Mouse (Mus musculus) forebrain, embryonic 13.5 days (tissue): ENCODE results near the gene Dnajb3. TPM values are rescaled to one million over a fixed set of nuclear protein-coding genes. Genes with fewer than 3 reads are reported as not detected.
"Not testable (repeated sequence)": the region's sequence is repeated elsewhere in the genome, so short reads cannot be mapped to it uniquely, and the experiment has no call there.

ENCODE experiments used
- ATAC-seq: fragments of 200-750 bp; cut with Nextera tagmentation; 2 replicates; pipeline ENCODE4 v1.8.0; 2017
- H3K27ac ChIP-seq: fragments of 300-500 bp; sonication (generic); 2 replicates; pipeline ENCODE4 v1.5.1; 2015; ENCODE audit warnings: inconsistent platforms, mild to moderate bottlenecking, moderate library complexity
- H3K27me3 ChIP-seq: fragments of 300-500 bp; sonication (generic); 2 replicates; pipeline ENCODE4 v1.6.1; 2015; ENCODE audit warnings: mild to moderate bottlenecking, inconsistent platforms
- H3K36me3 ChIP-seq: fragments of 300-500 bp; sonication (generic); 2 replicates; pipeline ENCODE4 v1.6.1; 2015; ENCODE audit warnings: mild to moderate bottlenecking, inconsistent platforms; ENCODE audit not compliant: poor library complexity, severe bottlenecking
- H3K4me1 ChIP-seq: fragments of 300-500 bp; sonication (generic); 2 replicates; pipeline ENCODE4 v1.6.1; 2015; ENCODE audit warnings: inconsistent platforms
- H3K4me2 ChIP-seq: fragments of 300-500 bp; sonication (generic); 2 replicates; pipeline ENCODE4 v1.6.1; 2015; ENCODE audit warnings: inconsistent platforms, mild to moderate bottlenecking, moderate library complexity
- H3K4me3 ChIP-seq: fragments of 300-500 bp; sonication (generic); 2 replicates; pipeline ENCODE4 v1.5.1; 2015; ENCODE audit warnings: mild to moderate bottlenecking, inconsistent platforms
- H3K9ac ChIP-seq: fragments of 300-500 bp; sonication (generic); 2 replicates; pipeline ENCODE4 v1.6.1; 2015; ENCODE audit warnings: mild to moderate bottlenecking, inconsistent platforms
- H3K9me3 ChIP-seq: fragments of 300-500 bp; sonication (generic); replicated peaks from 2 replicates; pipeline ENCODE4 v1.6.1; 2016; ENCODE audit warnings: inconsistent platforms
- WGBS: fragments of 180-500 bp; shearing (Covaris S2); methylation state at CpG from one replicate; pipeline ENCODE4 v1.1.7; 2015; 5-methylcytosine and 5-hydroxymethylcytosine counted together
- polyA plus RNA-seq: library from polyadenylated mRNA; unstranded; fragments of >200 nt; fragmentation: Nextera tagmentation; extraction: Ambion mirVana; gene quantifications from 2 replicates; pipeline ENCODE4 v1.2.1, GENCODE M21; 2015

The Dnajb3 gene
- polyA plus RNA-seq, 1 experiment from 2014 or later = 12.5 TPM

DNA sequence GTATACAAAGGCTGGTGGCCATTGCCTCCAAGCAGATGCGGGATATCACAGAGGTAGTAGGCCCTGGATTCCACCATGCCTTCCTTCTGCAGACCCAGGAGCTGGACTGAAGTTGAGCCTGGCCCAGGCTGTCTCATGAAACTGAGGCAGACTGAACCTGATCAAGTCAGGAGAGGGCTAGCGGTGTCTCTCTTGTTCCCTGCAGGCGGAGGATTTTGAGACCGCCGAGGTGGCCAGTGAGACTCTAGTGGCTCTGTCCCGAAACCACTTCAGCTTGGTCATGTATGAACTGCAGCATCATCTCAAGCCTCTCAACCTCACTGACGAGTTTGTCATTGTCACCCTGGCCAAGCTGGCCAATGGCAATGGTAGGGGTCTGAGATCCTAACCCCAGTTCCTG is 24.8 kb upstream of the Dnajb3 start:
- Histone ChIP-seq H3K4me3 (no peak overlapping the region), H3K27ac (no peak overlapping the region), H3K4me1 (no peaks in the 10 kb centered on the region), H3K9me3 (peaks cover 100% of the 10 kb centered on the region), H3K4me2 (no peak overlapping the region), H3K36me3 (no peaks in the 10 kb centered on the region), H3K27me3 (no peaks in the 10 kb centered on the region), H3K9ac (no peak overlapping the region)
- WGBS = 72% methylated on average over 7 of the region's 7 CpGs
- ATAC-seq = no peak

DNA sequence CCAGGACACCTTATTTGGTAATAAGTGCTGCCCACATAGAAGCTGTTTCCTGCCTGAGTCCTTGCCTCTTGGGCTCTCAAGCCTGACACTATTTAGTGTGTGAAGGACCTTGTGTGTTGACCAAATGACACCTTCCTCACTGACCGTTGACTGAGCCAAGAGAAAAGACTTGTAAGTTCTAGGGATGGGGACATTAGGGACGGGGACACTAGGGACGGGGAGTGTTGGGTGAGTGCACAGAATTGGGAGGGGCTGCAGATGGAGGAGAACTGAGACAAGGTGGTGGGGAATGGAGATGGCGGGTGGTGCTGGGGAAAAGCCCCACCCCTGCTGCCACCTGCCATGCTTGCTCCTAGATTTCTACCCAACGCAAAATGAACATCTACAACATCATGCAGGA is 24.4 kb upstream of the Dnajb3 start:
- Histone ChIP-seq H3K27ac (no peak overlapping the region), H3K4me1 (no peaks in the 10 kb centered on the region), H3K4me2 (no peak overlapping the region), H3K36me3 (no peaks in the 10 kb centered on the region), H3K9ac (no peak overlapping the region), H3K27me3 (no peaks in the 10 kb centered on the region), H3K9me3 (peaks cover 98% of the 10 kb centered on the region), H3K4me3 (no peak overlapping the region)
- ATAC-seq = no peak
- 85% methylated on average over 5 of the region's 5 CpGs for WGBS

DNA sequence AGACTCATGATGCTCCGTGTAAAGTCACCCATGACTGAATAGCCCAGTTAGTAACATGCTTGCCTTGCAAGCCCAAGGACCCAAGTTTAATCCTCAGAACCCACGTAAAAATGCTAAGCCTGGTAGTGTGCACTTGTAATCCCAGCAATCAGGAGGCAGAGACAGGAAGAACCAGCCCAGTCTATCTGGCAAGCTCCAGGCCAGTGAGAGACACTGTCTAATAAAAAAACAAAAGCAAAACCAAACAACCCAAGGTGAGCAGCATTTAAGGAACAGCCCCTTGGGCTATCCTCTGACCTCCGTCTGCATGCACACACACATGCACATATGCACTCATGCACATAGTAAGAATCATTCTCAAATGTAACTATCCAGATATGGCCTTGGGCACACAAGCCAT is 24.0 kb upstream of the Dnajb3 start:
- Histone ChIP-seq H3K4me3 (no peak overlapping the region), H3K4me1 (no peaks in the 10 kb centered on the region), H3K27ac (no peak overlapping the region), H3K4me2 (no peak overlapping the region), H3K36me3 (no peaks in the 10 kb centered on the region), H3K27me3 (no peaks in the 10 kb centered on the region), H3K9me3 (peaks cover 94% of the 10 kb centered on the region), H3K9ac (no peak overlapping the region)
- WGBS = 79% methylated on average over 3 of the region's 3 CpGs
- no peak for ATAC-seq

DNA sequence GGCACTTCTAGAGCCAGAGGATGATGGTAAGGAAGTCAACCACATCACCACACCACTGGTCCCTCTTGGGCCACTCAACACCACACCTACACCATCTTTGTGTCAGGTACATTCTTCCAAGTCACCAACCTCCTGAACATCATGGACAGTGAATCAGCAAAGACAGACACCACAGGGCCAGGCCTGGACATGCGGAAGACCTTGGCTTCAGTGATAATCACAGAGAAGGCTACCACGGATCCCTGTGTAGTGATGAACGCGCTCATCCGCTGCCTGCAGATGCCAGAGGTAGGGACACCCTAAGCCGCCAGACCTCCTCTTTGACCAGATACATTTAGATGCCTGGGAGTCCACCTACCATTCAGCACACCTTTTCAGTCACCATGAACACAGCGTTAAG is 22.5 kb upstream of the Dnajb3 start:
- Histone ChIP-seq H3K36me3 (no peaks in the 10 kb centered on the region), H3K27me3 (no peaks in the 10 kb centered on the region), H3K27ac (no peak overlapping the region), H3K4me3 (no peak overlapping the region), H3K4me2 (no peak overlapping the region), H3K9me3 (peaks cover 79% of the 10 kb centered on the region), H3K4me1 (no peaks in the 10 kb centered on the region), H3K9ac (no peak overlapping the region)
- WGBS = 72% methylated on average over 7 of the region's 7 CpGs
- ATAC-seq = no peak

DNA sequence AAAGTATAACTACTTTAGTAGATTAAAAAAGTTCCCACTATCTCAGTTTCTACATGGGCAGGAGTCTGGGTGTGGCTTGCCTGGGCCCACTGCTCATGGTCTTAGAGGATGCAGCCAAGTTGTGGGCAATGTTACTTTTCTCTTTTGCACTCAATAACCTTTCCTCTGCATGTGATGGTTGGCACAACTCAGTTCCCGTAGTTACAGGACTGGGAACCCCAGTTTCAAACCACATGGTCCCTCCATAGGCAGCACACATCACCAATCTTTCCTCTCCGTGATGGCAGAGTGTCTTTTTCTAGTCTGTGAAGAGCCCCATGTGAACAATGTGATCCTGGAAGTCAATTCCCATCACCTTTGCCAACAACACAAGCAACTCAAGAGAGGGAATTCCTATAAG is 21.9 kb upstream of the Dnajb3 start:
- no peak for ATAC-seq
- Histone ChIP-seq H3K9ac (no peak overlapping the region), H3K4me2 (no peak overlapping the region), H3K4me1 (no peaks in the 10 kb centered on the region), H3K27me3 (no peaks in the 10 kb centered on the region), H3K27ac (no peak overlapping the region), H3K9me3 (peaks cover 73% of the 10 kb centered on the region), H3K4me3 (no peak overlapping the region), H3K36me3 (no peaks in the 10 kb centered on the region)
- WGBS = 55% methylated on average over 2 of the region's 2 CpGs

DNA sequence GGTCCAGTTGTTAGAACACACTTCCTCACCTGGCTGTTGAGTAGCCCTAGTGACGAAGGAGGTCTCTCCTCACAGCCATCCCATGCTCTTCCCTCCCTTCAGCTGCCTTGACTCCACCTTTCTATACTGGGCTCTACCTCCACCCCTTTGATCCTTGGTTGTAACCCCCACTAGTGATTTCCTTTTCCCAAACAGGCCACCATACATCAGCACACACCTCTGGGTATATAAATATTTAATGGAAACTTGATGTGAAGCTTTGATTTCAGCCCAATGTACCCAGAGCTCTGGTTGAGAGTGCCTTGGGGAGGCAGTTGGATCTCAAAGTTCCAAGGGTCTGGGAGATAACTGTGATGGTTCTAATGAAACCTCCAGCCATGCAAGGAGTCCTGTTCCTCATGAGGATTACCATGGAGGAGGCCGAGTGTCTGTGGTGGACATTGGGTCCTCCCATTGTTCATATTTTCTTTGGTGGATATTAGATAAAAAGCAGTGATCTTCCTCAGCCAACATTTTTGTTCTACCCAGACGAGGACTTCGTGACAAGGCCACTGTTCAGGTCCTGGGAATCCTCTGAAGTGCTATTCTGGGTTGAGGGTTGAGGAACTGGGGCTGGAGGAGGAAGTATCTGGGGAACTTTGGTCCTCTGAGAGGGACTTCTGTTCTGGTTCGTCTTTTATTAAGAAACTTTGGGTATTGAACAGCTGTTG is 21.2 kb upstream of the Dnajb3 start, which contains the start of gene Mroh2a:
TSS of gene Mroh2a (plus strand) at position 317 of the 710 bp plus-strand sequence.
- Histone ChIP-seq H3K4me2 (no peak within 1 kb of the TSS), H3K27ac (no peak within 1 kb of the TSS), H3K27me3 (no peaks in the 10 kb centered on the region), H3K4me1 (no peaks in the 10 kb centered on the region), H3K9ac (no peak within 1 kb of the TSS), H3K4me3 (no peak within 1 kb of the TSS), H3K36me3 (no peaks in the 10 kb centered on the region), H3K9me3 (peaks cover 70% of the 10 kb centered on the region)
- 53% methylated on average over 5 of the region's 5 CpGs for WGBS
- ATAC-seq = no peak

DNA sequence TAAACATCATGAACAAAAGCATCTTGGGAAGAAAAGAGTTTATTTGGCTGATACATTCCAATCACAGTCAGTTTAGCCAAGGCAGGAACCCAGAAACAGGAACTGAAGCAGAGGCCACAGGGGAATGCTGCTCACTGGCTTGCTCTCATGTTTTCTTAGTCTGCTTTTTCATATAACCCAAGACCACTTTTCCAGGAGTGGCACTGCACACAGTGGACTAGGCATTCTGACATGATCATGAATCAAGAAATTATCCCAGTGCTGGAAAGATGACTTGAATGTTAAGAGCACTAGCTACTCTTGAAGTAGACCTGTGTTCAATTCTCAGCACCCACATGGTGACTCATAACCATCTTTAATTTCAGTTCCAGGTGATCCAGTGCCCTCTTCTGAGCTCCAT is 20.2 kb upstream of the Dnajb3 start:
- H3K4me3 ChIP-seq = no peak overlapping the region
- H3K36me3 ChIP-seq = no peaks in the 10 kb centered on the region
- no peaks in the 10 kb centered on the region for H3K27me3 ChIP-seq
- H3K4me1 ChIP-seq = no peaks in the 10 kb centered on the region
- H3K9ac ChIP-seq = no peak overlapping the region
- H3K27ac ChIP-seq = no peak overlapping the region
- no peak overlapping the region for H3K4me2 ChIP-seq
- no peak for ATAC-seq
- peaks cover 59% of the 10 kb centered on the region for H3K9me3 ChIP-seq

DNA sequence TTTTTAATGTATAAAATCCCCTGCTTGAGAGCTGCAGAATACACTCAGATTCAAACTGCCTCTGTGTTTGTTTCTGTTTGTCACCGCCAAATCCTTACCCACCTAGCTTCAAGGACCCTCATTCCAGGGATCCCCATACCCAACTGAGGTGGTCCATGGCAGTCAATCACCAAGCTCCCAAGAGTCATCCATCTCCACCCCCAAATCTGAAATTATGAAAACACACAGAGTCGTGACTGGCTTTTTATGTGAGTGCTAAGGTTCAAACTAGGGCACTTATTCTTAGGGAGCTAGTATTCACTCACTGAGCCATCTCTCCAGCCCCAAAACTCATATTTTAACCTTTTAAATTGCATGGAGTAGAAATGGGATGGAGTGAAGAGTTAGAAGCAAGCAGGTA is 19.7 kb upstream of the Dnajb3 start:
- ATAC-seq = not testable (repeated sequence)

DNA sequence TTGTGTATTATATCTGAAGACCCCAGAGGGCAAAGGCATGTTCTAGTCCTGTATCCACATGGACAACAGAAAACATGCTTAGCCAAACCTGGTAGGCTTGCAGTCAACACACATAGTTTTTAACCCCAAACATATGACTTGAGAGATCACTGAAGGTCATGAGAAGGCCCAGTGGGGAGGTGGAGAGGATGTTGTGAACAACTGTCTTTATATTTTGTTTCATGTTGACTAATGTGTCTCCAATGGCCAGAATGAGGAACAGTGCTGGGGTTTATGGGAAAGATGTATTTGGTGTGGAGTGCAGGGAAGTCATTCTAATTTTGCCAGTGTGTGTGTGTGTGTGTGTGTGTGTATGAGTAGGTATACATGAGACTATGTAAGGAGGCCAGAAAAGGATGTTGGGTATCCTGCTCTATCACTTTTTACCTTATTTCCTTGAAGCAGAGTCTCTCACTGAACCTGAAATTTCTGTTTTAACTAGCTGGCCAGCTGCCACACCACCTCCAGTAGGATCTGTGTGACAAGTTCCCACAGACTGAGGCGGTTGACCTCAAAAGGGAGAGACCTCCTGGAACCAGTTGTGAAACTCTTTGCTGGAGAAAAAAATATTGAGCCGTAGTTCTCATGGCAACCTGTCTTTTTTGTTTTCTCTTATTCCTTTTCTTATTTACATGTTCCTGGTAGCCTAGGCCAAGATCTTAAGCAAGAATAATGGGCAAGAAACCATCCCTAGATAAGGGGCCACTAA is 18.6 kb upstream of the Dnajb3 start:
- Histone ChIP-seq H3K4me2 (no peak overlapping the region), H3K4me3 (no peak overlapping the region), H3K9me3 (peaks cover 44% of the 10 kb centered on the region), H3K27me3 (no peaks in the 10 kb centered on the region), H3K36me3 (no peaks in the 10 kb centered on the region), H3K9ac (no peak overlapping the region), H3K27ac (no peak overlapping the region), H3K4me1 (no peaks in the 10 kb centered on the region)
- ATAC-seq = no peak
- 70% methylated on average over 2 of the region's 2 CpGs for WGBS

More for the DNA sequence above, 19.7 kb upstream of the Dnajb3 start:
- not testable (repeated sequence) for H3K9ac ChIP-seq, H3K4me3 ChIP-seq, H3K36me3 ChIP-seq, H3K27me3 ChIP-seq, H3K27ac ChIP-seq, H3K4me1 ChIP-seq, H3K4me2 ChIP-seq
- peaks cover 55% of the 10 kb centered on the region for H3K9me3 ChIP-seq
- 38% methylated on average over 2 of the region's 2 CpGs for WGBS

DNA sequence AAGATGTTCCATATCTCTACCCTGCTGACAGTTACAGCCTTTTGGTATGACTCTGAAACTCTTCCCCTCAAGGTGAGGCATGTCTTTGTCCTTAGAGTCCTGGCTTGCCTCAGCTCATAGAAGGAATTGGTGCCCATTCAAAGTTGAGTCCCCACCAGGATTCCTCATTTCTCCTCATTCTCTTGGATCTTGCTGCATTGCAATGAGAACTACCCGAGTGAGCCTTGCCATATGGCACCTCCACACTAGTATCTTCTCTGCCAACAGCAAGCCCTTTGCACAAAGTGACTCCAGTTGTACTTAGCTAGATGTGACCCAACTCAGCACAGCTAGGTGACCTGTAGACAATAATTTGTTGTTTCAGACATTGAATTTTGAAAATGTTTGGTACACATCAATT is 18.0 kb upstream of the Dnajb3 start:
- 50% methylated on average over 1 of the region's 1 CpGs for WGBS

DNA sequence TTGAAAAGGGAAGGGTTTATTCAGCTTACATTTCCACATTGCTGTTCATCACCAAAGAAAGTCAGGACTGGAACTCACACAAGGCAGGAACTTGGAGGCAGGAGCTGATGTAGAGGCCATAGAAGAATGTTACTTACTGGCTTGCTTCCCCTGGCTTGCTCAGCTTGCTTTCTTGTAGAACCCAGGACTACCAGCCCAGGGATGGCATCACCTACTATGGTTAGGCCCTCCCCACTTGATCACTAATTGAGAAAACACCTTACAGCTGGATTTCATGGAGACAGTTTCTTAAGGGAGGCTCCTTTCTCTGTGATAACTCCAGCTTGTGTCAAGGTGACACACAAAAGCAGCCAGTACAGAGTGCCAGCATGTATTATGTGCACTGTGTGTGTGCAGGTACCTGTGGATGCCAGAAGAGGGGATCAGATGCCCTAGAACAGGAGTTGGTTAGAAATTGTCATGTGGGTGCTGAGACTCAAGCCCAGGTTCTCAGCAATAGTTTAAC is 17.5 kb upstream of the Dnajb3 start:
- H3K9me3 ChIP-seq = peaks cover 32% of the 10 kb centered on the region
- not testable (repeated sequence) for ATAC-seq, H3K27me3 ChIP-seq, H3K9ac ChIP-seq, H3K4me3 ChIP-seq, H3K36me3 ChIP-seq, H3K4me2 ChIP-seq, H3K4me1 ChIP-seq, H3K27ac ChIP-seq

More for the DNA sequence above, 18.0 kb upstream of the Dnajb3 start:
- Histone ChIP-seq H3K4me3 (no peak overlapping the region), H3K9me3 (peaks cover 38% of the 10 kb centered on the region), H3K9ac (no peak overlapping the region), H3K27ac (no peak overlapping the region), H3K4me2 (no peak overlapping the region), H3K36me3 (no peaks in the 10 kb centered on the region), H3K27me3 (no peaks in the 10 kb centered on the region), H3K4me1 (no peaks in the 10 kb centered on the region)
- no peak for ATAC-seq

DNA sequence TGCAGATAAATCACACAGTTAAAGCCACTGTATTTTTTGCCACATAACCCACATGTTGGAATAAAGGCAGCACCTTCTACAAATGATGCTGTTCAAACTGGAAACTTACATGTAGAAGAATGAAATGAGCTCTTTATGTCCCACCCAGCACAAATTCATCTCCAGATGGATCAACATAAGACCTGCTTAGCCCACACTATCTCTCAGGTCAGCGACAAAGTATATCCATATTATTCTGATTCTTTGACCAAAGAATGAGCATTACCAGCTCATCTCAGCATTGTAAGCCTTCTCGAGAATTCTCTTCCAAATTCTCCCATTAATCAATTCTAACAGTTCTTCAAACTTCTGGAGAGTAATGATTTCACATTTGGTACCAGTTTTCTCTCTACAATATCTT is 16.6 kb upstream of the Dnajb3 start:
- peaks cover 29% of the 10 kb centered on the region for H3K9me3 ChIP-seq
- no peaks in the 10 kb centered on the region for H3K36me3 ChIP-seq
- H3K27me3 ChIP-seq = no peaks in the 10 kb centered on the region
- H3K9ac ChIP-seq = no peak overlapping the region
- no peak overlapping the region for H3K4me2 ChIP-seq
- no peak overlapping the region for H3K27ac ChIP-seq
- WGBS = 52% methylated on average over 2 of the region's 2 CpGs
- no peak overlapping the region for H3K4me3 ChIP-seq
- no peak for ATAC-seq
- H3K4me1 ChIP-seq = no peaks in the 10 kb centered on the region
